Mouse (Mus musculus): Measurements from ENCODE around the gene Usp18. TPM values are rescaled to one million over a fixed set of nuclear protein-coding genes. Genes with fewer than 3 reads are reported as not detected.

Usp18 gene
- total RNA-seq (2014; rRNA removed) (1.7 and 2.5 TPM in 2 replicates), polyA plus RNA-seq (2015; fragmentation: Nextera tagmentation; extraction: Ambion mirVana) (3.0 and 3.4 TPM in 2 replicates)

DNA sequence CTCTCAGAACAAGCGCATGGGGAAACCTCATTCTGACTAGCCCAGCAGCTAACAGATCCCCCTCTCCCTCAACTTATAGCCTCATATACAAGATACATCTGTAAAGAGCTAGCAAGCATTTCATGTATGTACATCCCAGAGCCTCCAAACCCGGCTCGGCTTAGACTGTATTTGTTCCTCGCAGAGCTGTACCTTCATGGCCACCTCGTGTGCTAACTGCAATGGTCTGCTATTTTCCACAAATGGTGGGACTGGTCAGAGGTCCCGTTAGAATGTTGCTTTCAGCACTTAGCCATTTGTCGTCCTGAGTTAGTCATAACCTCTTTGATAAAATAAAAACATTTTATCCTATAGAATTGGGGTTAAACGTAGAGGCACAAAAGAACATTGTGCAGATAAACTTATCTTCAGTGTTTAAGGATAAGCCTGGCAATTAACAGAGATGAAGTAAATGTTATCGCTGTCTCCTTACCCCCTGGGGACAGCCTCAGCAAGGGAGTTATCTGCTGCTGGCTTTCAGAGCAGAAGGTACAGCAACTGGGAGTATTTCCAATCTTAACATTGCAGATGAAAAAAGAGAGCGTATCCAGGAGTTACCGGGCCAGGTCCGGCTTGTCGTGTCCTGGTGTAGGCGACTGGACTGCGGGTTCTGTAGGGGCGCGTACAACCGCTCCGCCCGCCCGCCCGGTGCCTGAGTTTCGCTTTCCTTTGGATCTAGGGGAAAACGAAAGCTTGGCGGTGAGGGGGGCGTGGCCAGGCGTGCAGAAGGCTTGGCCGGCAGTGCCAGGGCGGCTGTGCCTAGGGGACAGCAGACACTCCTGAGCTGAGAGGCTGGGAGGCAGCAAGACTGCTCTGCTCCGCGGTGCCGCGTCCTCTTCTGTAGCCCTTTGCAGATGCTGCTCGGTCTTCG, at the start of gene Usp18:
Gene Usp18, plus strand, starts transcription at position 780 of the 910 bp plus-strand sequence.
- Histone ChIP-seq H3K9ac (peak within 1 kb of the TSS; percentile 46), H3K4me3 (ENCODE audit: low read depth, low read length) (peak within 1 kb of the TSS; percentile 49), H3K9me3 (ENCODE audit: low read length) (no peaks in the 10 kb centered on the region), H3K4me2 (ENCODE audit: low read depth) (peak within 1 kb of the TSS; percentile 93), H3K4me1 (ENCODE audit: insufficient read depth) (no peaks in the 10 kb centered on the region), H3K27ac (ENCODE audit: low read depth, low read length) (no peak within 1 kb of the TSS), H3K36me3 (ENCODE audit: insufficient read depth) (no peaks in the 10 kb centered on the region), H3K27me3 (ENCODE audit: insufficient read depth, low read length) (no peaks in the 10 kb centered on the region)
- 10% methylated on average over 35 of the region's 35 CpGs for WGBS
- ATAC-seq (peak; percentile 90), DNase-seq (peak; percentile 64)
- TF ChIP-seq CTCF (IDR thresholded peaks at IDR 0.05; ENCODE audit: low read depth): no peak

DNA sequence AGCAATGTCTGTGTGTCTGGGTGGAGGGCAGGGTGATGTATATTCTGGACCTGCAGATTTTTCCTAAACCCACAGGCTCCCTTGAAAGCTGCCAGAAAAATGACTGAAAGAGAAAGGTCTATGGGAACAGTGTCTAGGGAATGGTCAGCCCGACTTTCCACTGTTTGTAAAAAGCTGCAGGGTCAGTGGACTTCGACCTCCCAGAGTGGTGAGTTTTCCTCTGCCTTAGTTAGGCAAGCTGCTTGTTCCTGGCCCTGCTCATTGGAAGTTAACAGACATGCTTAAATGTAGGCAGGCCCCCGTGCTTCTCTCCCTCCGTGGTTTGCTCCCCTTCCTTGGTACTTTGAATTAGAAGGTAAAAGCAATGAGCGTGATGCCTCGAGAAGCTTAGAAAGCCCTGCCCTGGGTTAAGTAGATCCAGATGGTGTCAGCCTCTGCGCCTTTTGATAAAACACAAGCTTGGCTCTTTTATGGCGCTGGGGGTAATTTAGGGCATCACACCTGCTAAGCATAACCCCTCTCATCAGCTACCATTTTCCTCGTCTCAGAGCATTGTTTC, 47.8 kb upstream of the Usp18 start:
- no peak overlapping the region for H3K4me3 ChIP-seq (ENCODE audit: low read depth, low read length)
- DNase-seq (no peak), ATAC-seq (no peak)
- H3K9ac ChIP-seq: no peak overlapping the region
- TF ChIP-seq CTCF (IDR thresholded peaks at IDR 0.05; ENCODE audit: low read depth): no peak
- peaks cover 33% of the 10 kb centered on the region for H3K36me3 ChIP-seq (ENCODE audit: insufficient read depth)
- WGBS: 74% methylated on average over 9 of the region's 9 CpGs
- H3K4me2 ChIP-seq (ENCODE audit: low read depth): no peak overlapping the region
- H3K9me3 ChIP-seq (ENCODE audit: low read length): no peaks in the 10 kb centered on the region
- H3K27ac ChIP-seq (ENCODE audit: low read depth, low read length): no peak overlapping the region
- no peaks in the 10 kb centered on the region for H3K4me1 ChIP-seq (ENCODE audit: insufficient read depth)
- H3K27me3 ChIP-seq (ENCODE audit: insufficient read depth, low read length): no peaks in the 10 kb centered on the region

DNA sequence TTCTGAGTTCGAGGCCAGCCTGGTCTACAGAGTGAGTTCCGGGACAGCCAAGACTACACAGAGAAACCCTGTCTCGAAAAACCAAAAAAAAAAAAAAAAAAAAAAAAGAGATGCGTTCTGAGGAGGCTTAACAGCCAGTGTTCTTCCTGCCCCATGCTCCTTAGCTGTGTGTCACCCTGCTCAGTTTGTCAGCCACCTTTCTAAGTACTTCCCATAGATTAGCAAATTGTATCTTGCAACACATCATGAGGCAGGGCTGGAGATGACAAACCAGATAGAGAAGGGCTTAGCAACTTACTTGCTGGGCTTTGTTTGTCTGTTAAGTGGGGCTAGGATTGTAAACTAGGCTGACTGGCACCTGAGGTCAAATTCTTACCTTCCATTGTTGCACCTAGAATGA, 45.2 kb upstream of the Usp18 start:
- Histone ChIP-seq H3K4me3 (ENCODE audit: low read depth, low read length) (no peak overlapping the region), H3K4me2 (ENCODE audit: low read depth) (no peak overlapping the region), H3K27ac (ENCODE audit: low read depth, low read length) (no peak overlapping the region), H3K4me1 (ENCODE audit: insufficient read depth) (no peaks in the 10 kb centered on the region), H3K36me3 (ENCODE audit: insufficient read depth) (peaks cover 9% of the 10 kb centered on the region), H3K9me3 (ENCODE audit: low read length) (no peaks in the 10 kb centered on the region), H3K9ac (no peak overlapping the region), H3K27me3 (ENCODE audit: insufficient read depth, low read length) (no peaks in the 10 kb centered on the region)
- WGBS: 88% methylated on average over 4 of the region's 4 CpGs
- no peak for TF ChIP-seq CTCF (IDR thresholded peaks at IDR 0.05; ENCODE audit: low read depth)
- ATAC-seq (no peak), DNase-seq (no peak)

DNA sequence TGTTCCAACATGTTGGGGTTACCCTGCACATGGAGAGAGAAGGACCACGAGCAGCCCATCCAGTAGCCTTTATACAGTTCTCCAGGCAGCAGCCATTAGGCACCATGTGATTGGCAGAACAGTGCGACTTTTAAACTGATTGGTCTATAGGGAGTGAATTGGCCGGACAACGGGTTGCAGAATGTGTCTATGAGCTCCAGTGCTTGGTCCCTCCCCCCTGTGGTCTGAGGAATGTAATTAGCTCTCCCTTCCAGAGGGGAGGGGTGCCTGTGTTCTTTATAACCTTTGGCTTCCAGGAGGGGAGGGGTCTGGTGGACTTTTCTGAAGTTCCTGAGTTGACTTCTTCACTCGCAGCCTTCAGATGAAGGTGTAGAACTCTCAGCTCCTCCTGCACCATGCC, 43.7 kb upstream of the Usp18 start:
- no peak overlapping the region for H3K9ac ChIP-seq
- no peak for DNase-seq
- no peak overlapping the region for H3K4me3 ChIP-seq (ENCODE audit: low read depth, low read length)
- no peak overlapping the region for H3K27ac ChIP-seq (ENCODE audit: low read depth, low read length)
- peaks cover 3% of the 10 kb centered on the region; the same call in 1 of the 2 replicates for H3K36me3 ChIP-seq (ENCODE audit: insufficient read depth)
- H3K27me3 ChIP-seq (ENCODE audit: insufficient read depth, low read length): no peaks in the 10 kb centered on the region
- 64% methylated on average over 5 of the region's 5 CpGs for WGBS
- H3K4me2 ChIP-seq (ENCODE audit: low read depth): no peak overlapping the region
- no peak for TF ChIP-seq CTCF (IDR thresholded peaks at IDR 0.05; ENCODE audit: low read depth)
- H3K9me3 ChIP-seq (ENCODE audit: low read length): no peaks in the 10 kb centered on the region
- ATAC-seq: no peak
- no peaks in the 10 kb centered on the region for H3K4me1 ChIP-seq (ENCODE audit: insufficient read depth)

DNA sequence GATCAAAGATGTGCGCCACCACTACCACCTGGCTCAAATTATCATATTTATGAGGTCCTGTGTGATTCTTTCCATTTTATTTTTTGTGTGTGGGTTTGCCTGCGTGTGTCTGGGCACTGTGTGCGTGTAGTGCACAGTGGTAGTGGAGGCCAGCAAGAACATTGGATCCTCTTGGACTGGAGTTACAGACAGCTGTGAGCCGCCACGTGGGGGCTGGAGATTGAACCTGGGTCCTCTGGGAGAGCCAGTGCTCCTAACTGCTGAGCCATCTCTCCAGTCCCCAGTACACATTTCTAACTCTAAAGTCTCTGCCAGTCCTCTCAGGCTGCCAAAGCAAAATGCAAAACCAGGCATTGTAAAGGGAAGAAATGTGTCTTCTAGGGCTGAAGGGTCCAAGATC, 39.2 kb upstream of the Usp18 start:
- no peak overlapping the region for H3K4me2 ChIP-seq (ENCODE audit: low read depth)
- H3K4me1 ChIP-seq (ENCODE audit: insufficient read depth): no peaks in the 10 kb centered on the region
- no peaks in the 10 kb centered on the region for H3K9me3 ChIP-seq (ENCODE audit: low read length)
- H3K27ac ChIP-seq (ENCODE audit: low read depth, low read length): no peak overlapping the region
- 88% methylated on average over 5 of the region's 5 CpGs for WGBS
- no peak overlapping the region for H3K9ac ChIP-seq
- TF ChIP-seq CTCF (IDR thresholded peaks at IDR 0.05; ENCODE audit: low read depth): no peak
- H3K27me3 ChIP-seq (ENCODE audit: insufficient read depth, low read length): peaks cover 3% of the 10 kb centered on the region; the same call in 1 of the 2 replicates
- no peaks in the 10 kb centered on the region for H3K36me3 ChIP-seq (ENCODE audit: insufficient read depth)
- DNase-seq (no peak), ATAC-seq (no peak)
- no peak overlapping the region for H3K4me3 ChIP-seq (ENCODE audit: low read depth, low read length)

DNA sequence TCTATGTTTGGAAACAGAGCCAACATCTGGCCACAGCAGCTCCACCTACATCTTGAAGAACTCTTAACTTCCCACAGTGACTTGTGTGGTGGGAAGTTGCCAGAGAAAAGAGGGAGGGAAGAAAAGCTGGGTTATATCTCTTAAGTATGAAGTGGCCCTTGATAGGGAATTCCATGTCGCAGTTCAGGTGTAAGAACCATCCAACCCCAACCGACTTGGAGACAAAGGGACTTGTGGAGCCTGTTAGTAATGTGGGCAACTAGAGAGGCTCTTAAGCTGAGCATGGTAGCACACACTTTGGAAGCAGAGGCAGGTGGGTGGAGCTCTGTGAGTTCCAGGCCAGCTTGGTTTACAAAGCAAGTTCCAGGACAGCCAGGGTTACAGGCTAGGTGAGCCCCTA, 36.1 kb upstream of the Usp18 start:
- no peak for ATAC-seq
- WGBS: 79% methylated on average over 2 of the region's 2 CpGs

More for the DNA sequence above, 36.1 kb upstream of the Usp18 start:
- no peak for TF ChIP-seq CTCF (IDR thresholded peaks at IDR 0.05; ENCODE audit: low read depth)
- no peak for DNase-seq
- Histone ChIP-seq H3K4me2 (ENCODE audit: low read depth) (no peak overlapping the region), H3K27ac (ENCODE audit: low read depth, low read length) (no peak overlapping the region), H3K27me3 (ENCODE audit: insufficient read depth, low read length) (peaks cover 3% of the 10 kb centered on the region; the same call in 1 of the 2 replicates), H3K9me3 (ENCODE audit: low read length) (no peaks in the 10 kb centered on the region), H3K4me1 (ENCODE audit: insufficient read depth) (no peaks in the 10 kb centered on the region), H3K4me3 (ENCODE audit: low read depth, low read length) (no peak overlapping the region), H3K9ac (no peak overlapping the region), H3K36me3 (ENCODE audit: insufficient read depth) (no peaks in the 10 kb centered on the region)
